Mouse (Mus musculus) layer of hippocampus, adult 18-20 months (tissue): ENCODE data around the gene Tert. TPM values are rescaled to one million over a fixed set of nuclear protein-coding genes. Genes with fewer than 3 reads are reported as not detected.

Source experiments
- DNase-seq, 2 experiments: peaks; one replicate each; pipeline ENCODE4 v3.0.0; 2022; ENCODE audit warnings: low spot score in 2 of 2
- total RNA-seq, 2 experiments: library from RNA; stranded (reverse); gene quantifications; 2 replicates each; pipeline ENCODE4 v1.2.3; 2021

Gene Tert
- total RNA-seq, 2 experiments from 2014 or later, result 2.4 to 3.6 TPM

DNA sequence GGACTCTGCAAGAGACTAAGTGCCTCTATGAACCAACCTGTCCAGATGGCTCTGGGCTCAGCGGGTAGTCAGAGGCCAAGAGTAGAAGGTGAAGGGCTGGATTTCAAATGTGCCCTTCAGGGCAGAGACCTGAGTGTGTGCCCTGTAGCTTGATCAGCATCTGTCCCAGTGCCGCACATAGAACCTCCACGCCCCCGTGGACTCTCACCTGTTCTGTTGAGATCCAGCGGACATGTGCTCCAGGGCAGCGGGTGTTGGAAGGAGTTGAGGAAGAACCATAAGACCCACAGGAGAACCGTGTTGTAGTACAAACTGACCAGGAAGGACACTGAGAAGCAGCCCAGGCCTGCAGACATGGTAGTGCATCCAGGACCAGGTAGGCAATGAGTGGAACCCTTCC lies 48.5 kb downstream of the Tert start:
- DNase-seq, result no peak

DNA sequence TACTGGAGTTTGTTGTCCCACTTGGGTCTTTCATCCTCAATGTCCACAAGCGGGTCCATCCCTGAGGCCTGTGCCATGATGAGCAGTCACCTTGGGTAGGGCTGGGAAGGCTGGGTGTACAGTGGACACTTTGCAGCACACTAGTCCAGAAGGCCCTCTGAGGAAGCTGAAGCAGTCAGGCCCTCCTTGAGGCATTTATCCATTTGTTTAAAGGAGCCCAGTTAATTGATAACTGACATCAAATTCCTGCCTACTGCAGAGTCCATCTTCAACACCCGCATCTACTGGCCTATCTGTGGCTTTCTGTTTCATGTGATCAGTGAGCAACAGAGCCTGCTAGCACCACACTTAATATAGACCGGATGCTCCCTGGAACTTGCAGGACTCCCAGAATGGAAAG lies 51.1 kb downstream of the Tert start, which contains the start of gene Slc6a18:
Gene Slc6a18, minus strand, starts transcription at position 171 of the 400 bp plus-strand sequence.
- no peak for DNase-seq

DNA sequence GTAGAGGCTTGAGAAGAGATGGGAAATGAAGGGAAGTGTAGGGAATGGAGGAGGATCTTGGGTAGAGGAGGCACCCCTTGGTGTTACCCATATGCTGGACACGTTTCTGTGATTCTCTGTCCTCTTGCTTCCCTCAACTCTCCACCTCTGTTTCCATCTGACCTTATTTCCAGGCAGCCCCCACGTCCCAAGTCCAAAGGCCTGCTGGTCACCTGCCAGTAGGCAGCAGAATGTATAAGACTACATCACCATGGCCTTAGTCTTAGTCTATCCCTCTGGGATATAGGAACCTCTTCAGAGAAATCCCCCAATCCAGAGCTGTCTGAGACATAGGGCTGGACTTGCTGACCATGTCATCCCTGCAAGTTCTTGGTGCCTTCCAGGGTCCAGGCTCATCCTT lies 52.6 kb downstream of the Tert start:
- no peak for DNase-seq

DNA sequence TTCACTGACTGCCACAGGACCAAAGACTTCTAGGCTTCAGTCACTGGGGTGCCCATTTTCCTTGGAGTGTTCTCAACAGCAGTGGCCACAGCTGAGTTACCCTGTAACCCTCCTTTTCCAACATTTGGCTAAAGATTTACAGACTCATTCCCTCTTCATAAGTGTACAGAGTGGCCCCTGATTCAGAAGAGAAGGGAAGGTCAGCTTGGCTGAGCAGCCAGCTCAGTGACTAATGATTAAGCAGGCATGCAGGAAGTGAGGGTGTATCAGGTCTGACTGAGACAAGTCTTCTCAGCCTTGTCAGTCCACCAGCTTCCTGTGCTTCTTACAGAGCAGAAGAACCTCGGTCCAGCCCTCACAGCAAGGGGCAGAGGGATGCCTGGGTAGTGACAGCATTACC lies 53.7 kb downstream of the Tert start:
- no peak for DNase-seq

DNA sequence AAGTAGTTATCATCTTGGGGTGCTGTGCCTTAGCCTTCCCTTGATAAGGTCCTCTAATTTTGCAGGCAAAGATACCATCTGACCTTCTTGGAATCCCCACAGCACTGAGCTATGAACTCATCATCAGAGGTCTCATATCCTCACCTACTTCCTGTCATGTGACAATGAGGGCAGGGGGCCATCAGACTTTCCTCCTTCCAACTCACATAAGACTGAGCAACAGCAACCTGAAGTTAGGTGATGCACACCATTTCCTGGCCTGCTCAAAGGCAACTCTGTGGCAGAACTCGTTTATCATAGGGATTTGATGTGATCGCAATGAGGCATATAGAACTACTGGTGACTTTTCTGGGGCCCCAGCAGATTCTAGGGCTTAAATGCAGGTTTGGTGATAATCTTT lies 55.5 kb downstream of the Tert start:
- no peak for DNase-seq

DNA sequence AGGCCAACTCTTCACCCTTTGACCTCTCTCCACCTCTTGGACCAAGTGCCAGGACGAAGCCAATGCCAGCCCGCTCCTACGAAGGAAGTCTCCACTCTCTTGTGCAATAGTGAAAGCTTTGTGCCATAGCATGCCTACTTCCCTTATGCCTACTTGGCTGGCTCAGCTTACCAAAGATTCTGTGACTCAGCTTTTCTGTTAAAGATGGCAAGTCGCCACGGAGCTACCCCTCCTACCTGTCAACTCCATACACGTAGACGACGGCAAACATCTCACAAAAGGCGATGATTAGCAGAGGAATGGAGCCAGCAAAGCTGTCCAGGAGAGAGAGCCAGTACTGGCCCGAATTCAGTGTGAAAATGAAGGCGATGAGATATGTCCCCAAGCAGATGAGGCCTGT lies 57.0 kb downstream of the Tert start:
- peak; percentile 42 to 46 for DNase-seq

GRCm38 (mm10) chr13:73684412-73684811 lies 57.7 kb downstream of the Tert start:
- DNase-seq, result no peak

DNA sequence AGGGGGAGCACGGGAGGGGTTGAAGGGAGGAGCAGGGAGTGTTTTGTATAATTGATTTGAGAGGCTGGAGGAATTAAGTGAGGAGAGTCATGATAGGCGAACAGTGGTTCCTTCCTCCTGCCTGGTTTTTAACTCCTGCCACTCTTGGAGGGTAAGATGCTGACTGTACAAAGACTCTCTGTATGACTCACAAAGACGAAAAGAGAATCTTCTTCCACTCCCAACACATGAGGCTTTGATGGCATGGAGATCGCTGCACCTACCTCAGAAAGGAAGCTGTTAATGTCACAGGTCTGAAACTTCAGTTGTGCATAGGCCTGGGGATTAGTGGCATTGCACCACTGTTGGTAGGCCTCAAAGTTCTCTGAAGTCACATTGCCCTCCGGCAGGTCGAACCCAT lies 58.8 kb downstream of the Tert start:
- no peak for DNase-seq

- no peak for DNase-seq
Measured at GRCm38 (mm10) chr13:73687601-73688000, 60.9 kb downstream of the Tert start.

DNA sequence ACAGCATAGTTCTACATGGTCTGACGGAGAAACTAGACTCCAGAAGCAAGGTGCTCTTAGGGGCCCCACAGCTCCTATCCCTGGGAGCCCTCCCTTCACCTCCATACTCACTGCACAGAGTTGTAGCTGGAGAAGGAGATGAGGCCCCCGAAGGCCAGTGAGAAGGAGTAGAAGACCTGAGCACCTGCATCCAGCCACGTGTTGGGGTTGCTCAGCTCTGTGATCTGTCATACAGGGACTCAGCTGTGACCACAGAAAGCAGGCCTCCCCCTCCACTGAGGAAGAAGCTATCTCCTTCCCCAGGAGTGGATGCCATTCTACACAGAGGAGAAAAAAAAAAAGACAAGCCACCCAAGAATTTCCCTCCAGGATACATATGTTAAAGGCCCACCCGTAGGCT lies 62.2 kb downstream of the Tert start:
- no peak for DNase-seq

DNA sequence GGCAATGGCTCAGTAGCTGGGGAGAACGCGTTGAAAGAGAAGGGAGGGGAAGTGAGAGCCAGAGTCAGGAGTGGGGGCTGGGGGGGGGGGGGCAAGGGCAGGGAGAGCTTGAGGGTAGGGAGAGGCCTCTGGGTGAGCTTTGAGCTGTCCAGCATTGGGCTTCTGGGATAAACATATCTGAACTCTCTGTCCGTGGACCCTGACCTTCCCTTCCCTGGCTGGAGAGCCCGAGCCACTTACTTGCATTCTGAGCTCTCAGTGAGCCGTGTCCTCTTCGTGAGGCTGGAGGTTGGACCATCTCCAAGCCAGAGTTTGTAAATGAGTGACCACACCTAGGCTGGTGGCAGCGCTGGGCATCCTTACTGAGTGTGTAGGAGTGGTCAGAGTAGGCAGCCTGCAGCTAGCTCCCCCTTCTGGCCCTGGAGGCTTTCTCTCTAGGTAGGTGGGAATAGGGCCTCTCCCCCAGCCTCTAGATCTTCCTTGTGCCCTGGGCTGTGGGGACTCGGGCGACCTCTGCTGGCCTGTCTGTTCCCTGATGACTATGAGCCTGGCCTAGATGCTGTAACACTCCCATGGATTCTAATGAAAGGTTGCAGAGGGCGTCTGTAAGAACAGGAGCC lies 65.6 kb downstream of the Tert start:
- peak; percentile 21 to 65 for DNase-seq

GRCm38 (mm10) chr13:73693333-73693732 lies 66.6 kb downstream of the Tert start:
- no peak for DNase-seq

DNA sequence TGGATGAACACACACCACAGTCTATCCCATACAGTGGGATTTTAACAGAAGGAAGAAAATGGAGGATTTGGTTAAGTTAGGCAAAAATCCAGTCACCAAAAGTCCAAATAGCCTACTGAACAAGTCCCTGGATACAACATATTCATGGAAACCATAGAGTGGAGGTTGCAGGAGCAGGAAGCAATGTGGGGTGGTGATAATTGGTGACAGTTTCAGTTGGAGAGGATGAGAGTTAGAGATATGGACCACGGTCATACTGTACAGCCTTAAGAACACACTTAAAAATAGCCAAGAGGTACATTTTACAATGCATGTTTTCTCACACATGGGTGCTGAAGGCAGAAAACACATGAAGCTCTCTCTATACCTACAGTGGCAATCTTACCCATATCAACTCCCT lies 68.3 kb downstream of the Tert start:
- DNase-seq, result no peak

GRCm38 (mm10) chr13:73696529-73696928 lies 69.8 kb downstream of the Tert start:
- DNase-seq, result no peak

Other genes starting within 250 kb of the Tert start
- gene Lpcat1, start 159.7 kb upstream of the Tert start, total RNA-seq, result 10 to 100 TPM; 35.0 to 37.7 TPM
- gene Slc6a3, start 90.2 kb upstream of the Tert start, total RNA-seq, result under 1 TPM; 0.15 to 0.27 TPM
- 100 to 1,000 TPM; 118 to 123 TPM for gene Clptm1l, start 22.9 kb upstream of the Tert start, total RNA-seq
- gene Slc6a18, start 51.1 kb downstream of the Tert start, total RNA-seq, result not detected
- gene Slc6a19, start 78.0 kb downstream of the Tert start, total RNA-seq, result under 1 TPM in 1 of 2 experiments, not detected in 1; 0.17 TPM
- gene Slc12a7, start 106.2 kb downstream of the Tert start, total RNA-seq, result 1 to 10 TPM; 2.9 to 5.1 TPM
- 1 to 10 TPM; 7.4 to 8.5 TPM for gene Nkd2, start 220.7 kb downstream of the Tert start, total RNA-seq